Mouse (Mus musculus) hindbrain, embryonic 12.5 days (tissue): ENCODE data around the gene Mybl2. TPM values are rescaled to one million over a fixed set of nuclear protein-coding genes. Genes with fewer than 3 reads are reported as not detected.
"Not testable (repeated sequence)": the region's sequence is repeated elsewhere in the genome, so short reads cannot be mapped to it uniquely, and the experiment has no call there.

Experiments used
- ATAC-seq: fragments of 200-750 bp; cut with Nextera tagmentation; 2 replicates; pipeline ENCODE4 v1.8.0; 2017; ENCODE audit warnings: moderate TSS enrichment; ENCODE audit not compliant: low FRiP score
- H3K27ac ChIP-seq: fragments of 300-500 bp; sonication (generic); 2 replicates; pipeline ENCODE4 v1.5.1; 2016; ENCODE audit warnings: mild to moderate bottlenecking
- H3K27me3 ChIP-seq: fragments of 300-500 bp; sonication (generic); 2 replicates; pipeline ENCODE4 v1.6.1; 2016; ENCODE audit warnings: mild to moderate bottlenecking
- H3K36me3 ChIP-seq: fragments of 300-500 bp; sonication (generic); 2 replicates; pipeline ENCODE4 v1.6.1; 2016; ENCODE audit warnings: mild to moderate bottlenecking
- H3K4me1 ChIP-seq: fragments of 300-500 bp; sonication (generic); 2 replicates; pipeline ENCODE4 v1.6.1; 2016
- H3K4me2 ChIP-seq: fragments of 300-500 bp; sonication (generic); replicated peaks from 2 replicates; pipeline ENCODE4 v1.6.1; 2016; ENCODE audit warnings: mild to moderate bottlenecking
- H3K4me3 ChIP-seq: fragments of 300-500 bp; sonication (generic); 2 replicates; pipeline ENCODE4 v1.5.1; 2016; ENCODE audit warnings: mild to moderate bottlenecking
- H3K9ac ChIP-seq: fragments of 300-500 bp; sonication (generic); 2 replicates; pipeline ENCODE4 v1.6.1; 2016; ENCODE audit warnings: mild to moderate bottlenecking, moderate library complexity
- H3K9me3 ChIP-seq: fragments of 300-500 bp; sonication (generic); replicated peaks from 2 replicates; pipeline ENCODE4 v1.6.1; 2016; ENCODE audit warnings: mild to moderate bottlenecking
- WGBS: fragments of 180-500 bp; shearing (Covaris S2); methylation state at CpG from one replicate; pipeline ENCODE4 v1.1.7; 2016; 5-methylcytosine and 5-hydroxymethylcytosine counted together
- polyA plus RNA-seq: library from polyadenylated mRNA; unstranded; fragments of >200 nt; fragmentation: Nextera tagmentation; extraction: Ambion mirVana; gene quantifications from 2 replicates; pipeline ENCODE4 v1.2.1, GENCODE M21; 2016

Gene Mybl2
- polyA plus RNA-seq, 1 experiment from 2014 or later = 23.3 TPM

DNA sequence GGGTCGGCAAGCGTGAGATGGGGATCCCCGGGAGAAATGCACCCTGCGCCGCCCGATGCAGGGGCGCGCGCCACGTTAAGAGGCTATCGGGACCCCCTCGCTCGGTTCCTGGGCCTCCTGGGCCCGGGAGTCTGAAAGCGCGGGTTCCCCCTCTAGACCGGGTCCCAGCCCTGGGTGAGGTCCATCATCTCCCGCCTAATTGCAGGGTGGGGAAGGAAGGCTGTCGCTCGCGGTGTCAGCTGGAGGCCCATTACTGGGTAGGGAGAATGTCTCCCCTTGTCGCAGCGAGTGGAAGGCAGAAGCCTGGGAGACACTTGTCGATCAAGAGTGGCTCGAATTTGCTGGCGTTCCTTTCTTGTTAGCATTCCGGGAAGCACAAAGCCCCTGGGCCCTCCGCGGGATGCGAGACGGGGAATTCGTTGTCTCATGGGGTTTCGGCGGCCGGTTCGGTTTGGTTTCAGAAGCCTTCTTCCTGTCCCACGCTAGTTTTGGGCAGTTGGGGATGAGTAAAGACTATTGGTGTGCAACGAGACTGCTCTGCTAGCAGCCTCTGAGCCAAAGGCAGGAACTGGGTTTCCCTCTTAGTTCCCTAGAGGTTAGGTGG, 506 bp downstream of the Mybl2 start:
- ATAC-seq = peak; percentile 23
- peak overlapping the region; percentile 99 for H3K4me2 ChIP-seq
- peak overlapping the region; percentile 68 for H3K4me3 ChIP-seq
- H3K36me3 ChIP-seq = no peaks in the 10 kb centered on the region
- WGBS = under 1% methylated on average over 37 of the region's 38 CpGs
- no peaks in the 10 kb centered on the region for H3K9me3 ChIP-seq
- H3K4me1 ChIP-seq = peaks cover 17% of the 10 kb centered on the region
- peak overlapping the region; percentile 67 for H3K9ac ChIP-seq
- no peak overlapping the region for H3K27ac ChIP-seq
- H3K27me3 ChIP-seq = no peaks in the 10 kb centered on the region; the same call in 1 of the 2 replicates

DNA sequence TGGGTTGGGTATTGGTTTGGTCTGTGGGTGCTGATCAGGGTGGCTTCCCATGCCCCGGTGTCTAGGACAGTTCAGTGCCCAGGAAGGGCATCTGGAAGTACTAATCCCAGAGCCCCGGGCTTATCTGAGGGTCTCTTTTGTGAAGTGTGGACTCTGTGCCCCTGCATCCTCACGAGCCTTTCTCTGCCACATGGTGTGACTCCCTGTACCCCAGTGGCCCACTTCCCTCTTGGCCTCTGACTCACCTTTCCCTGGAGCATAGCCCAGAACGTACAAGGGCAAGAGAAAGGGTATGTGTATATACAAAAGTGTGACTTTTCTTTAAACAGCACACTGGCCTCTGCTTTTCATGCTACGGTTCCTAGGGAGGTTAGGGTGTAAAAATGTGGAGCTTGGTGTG, 1.2 kb downstream of the Mybl2 start:
- Histone ChIP-seq H3K27me3 (no peaks in the 10 kb centered on the region; the same call in 1 of the 2 replicates), H3K9ac (peak overlapping the region; percentile 67), H3K27ac (no peak overlapping the region), H3K4me3 (peak overlapping the region; percentile 68), H3K9me3 (no peaks in the 10 kb centered on the region), H3K4me1 (peaks cover 17% of the 10 kb centered on the region), H3K36me3 (no peaks in the 10 kb centered on the region), H3K4me2 (peak overlapping the region; percentile 99)
- no peak for ATAC-seq
- 41% methylated on average over 5 of the region's 5 CpGs for WGBS

DNA sequence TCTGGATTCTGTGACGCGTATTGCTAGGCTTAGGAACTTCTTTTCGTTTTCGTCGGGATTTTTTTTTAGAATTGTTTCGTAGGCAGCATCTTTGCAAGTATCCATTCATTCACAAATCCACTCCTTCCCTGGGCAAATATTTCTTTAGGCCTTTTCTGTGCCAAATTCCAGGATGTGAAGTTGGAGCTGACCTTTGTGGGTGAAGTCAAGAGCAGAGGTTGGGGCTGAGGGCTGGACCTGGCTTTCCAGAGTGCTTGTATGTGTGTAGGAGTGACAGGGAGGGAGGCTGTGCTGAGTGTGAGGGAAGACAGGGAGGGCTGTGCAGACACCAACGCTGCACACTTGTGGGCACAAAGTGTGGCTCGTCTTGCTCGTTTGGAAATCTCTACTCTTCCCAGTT, 2.1 kb downstream of the Mybl2 start:
- Histone ChIP-seq H3K9ac (no peak overlapping the region), H3K9me3 (no peaks in the 10 kb centered on the region), H3K36me3 (no peaks in the 10 kb centered on the region), H3K4me2 (no peak overlapping the region), H3K27me3 (no peaks in the 10 kb centered on the region; the same call in 1 of the 2 replicates), H3K27ac (no peak overlapping the region), H3K4me1 (peaks cover 17% of the 10 kb centered on the region), H3K4me3 (no peak overlapping the region)
- ATAC-seq = no peak
- 93% methylated on average over 9 of the region's 9 CpGs for WGBS

DNA sequence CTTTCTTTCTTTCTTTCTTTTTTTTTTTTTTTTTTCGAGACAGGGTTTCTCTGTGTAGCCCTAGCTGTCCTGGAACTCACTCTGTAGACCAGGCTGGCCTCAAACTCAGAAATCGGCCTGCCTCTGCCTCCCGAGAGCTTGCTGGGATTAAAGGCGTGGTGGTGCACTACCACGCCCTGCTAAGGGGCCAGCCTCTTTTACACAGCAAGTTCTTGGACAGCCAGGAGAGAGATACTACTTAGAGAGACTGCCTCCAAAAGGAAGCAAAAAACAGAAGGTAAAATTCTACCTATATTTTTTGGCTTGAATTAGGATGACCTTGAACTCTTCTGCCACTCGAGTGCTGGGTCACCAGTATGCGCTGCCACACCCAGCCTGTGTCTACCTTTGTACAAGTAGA, 4.5 kb downstream of the Mybl2 start:
- not testable (repeated sequence) for H3K9me3 ChIP-seq, H3K4me2 ChIP-seq, H3K27ac ChIP-seq, H3K27me3 ChIP-seq, ATAC-seq, H3K4me3 ChIP-seq, H3K9ac ChIP-seq, H3K36me3 ChIP-seq
- H3K4me1 ChIP-seq = peaks cover 14% of the 10 kb centered on the region
- WGBS = 88% methylated on average over 7 of the region's 7 CpGs

DNA sequence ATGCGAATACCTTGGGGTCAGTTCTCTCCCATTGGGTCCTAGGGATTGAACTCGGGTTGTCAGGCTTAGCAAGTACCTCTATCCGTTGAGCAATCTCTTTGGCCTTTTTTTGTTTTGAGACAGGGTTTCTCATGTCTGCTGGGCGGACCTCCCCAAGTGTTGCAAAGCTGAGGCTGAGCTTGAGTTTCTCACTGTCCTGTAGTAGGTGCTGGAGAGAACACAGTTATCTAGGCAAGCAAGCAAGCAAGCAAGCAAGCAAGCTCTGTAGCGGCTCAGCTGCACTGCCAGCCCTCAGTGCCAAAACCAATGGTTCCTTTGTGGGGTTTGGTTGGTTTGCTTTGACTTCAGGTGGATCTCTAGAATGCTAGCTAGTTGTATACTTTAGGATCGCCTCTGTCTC, 6.1 kb downstream of the Mybl2 start:
- Histone ChIP-seq H3K4me3 (no peak overlapping the region), H3K4me1 (peaks cover 3% of the 10 kb centered on the region), H3K9me3 (no peaks in the 10 kb centered on the region), H3K27me3 (no peaks in the 10 kb centered on the region; the same call in 1 of the 2 replicates), H3K36me3 (0 out of 2 replicates have a peak, but pooled peaks cover 10% of the 10 kb centered on the region), H3K4me2 (no peak overlapping the region), H3K27ac (no peak overlapping the region), H3K9ac (no peak overlapping the region)
- 89% methylated on average over 6 of the region's 6 CpGs for WGBS
- no peak for ATAC-seq

DNA sequence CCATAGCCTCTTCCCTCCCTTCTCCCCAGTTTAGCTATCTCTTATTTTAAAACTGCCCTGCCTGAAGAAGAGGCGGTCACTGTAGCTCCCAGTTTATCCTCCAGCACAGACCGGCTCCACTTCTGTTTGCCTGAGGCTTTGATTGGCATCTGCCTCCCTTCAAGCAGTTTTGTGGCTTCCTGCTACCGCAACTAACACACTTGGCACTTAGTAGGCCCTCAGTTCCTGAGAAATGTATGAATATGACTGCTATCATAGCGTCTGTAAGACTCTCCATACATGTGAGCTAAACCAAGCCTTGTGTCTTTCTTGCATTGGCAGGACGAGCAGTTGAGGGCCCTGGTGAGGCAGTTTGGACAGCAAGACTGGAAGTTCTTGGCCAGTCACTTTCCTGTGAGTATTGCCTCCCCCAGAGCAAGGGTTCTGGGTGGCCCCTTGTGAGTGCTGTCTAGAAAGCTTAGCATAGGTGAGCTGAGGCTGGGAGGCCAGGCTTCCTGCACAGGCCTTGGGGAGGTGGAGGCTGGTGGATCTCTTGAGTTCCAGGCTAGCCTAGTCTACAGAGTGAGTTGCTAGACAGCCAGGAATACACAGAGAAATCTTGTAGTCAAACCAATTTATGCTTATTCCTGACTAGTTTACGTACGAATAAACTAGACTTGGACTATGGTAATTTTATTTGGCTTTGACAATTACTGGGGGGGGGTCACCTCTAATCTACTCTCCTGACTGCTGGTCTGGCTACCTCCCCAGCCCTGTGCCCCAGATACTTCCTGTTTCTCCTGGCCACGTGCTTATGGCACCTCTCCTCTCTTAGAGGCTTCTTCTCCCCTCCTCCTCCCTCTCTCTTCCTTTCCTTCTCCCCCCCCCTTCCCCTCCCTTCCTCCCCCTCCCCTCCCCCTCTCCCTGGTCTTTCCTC, 7.0 kb downstream of the Mybl2 start:
- WGBS = 87% methylated on average over 8 of the region's 8 CpGs
- no peaks in the 10 kb centered on the region for H3K27me3 ChIP-seq
- no peak overlapping the region for H3K27ac ChIP-seq
- H3K4me2 ChIP-seq = no peak overlapping the region
- no peak for ATAC-seq
- no peaks in the 10 kb centered on the region for H3K9me3 ChIP-seq
- H3K9ac ChIP-seq = no peak overlapping the region
- H3K36me3 ChIP-seq = peaks cover 10% of the 10 kb centered on the region; the same call in 1 of the 2 replicates
- no peak overlapping the region for H3K4me3 ChIP-seq
- H3K4me1 ChIP-seq = no peaks in the 10 kb centered on the region

DNA sequence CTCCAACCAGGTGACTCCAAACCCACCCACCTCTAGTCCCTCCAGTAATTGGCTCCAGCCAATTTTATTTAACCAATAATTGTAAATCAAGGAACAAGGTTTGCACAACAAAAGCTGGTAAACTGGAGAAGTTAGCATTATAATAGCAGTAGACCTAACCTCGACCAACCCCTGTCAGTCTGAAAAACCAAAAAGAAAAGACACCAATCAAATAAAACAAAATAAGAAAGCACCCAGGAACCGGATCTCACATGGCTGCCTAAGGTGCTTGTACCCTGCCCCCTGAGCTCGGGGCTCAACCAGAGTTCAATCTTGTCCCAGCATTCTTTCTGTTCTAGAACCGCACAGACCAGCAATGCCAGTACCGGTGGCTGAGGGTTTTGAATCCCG, 7.6 kb downstream of the Mybl2 start:
- no peak for ATAC-seq
- H3K27ac ChIP-seq = no peak overlapping the region
- no peak overlapping the region for H3K4me2 ChIP-seq
- H3K4me3 ChIP-seq = no peak overlapping the region
- H3K9ac ChIP-seq = no peak overlapping the region
- H3K36me3 ChIP-seq = peaks cover 10% of the 10 kb centered on the region; the same call in 1 of the 2 replicates
- H3K27me3 ChIP-seq = no peaks in the 10 kb centered on the region
- H3K9me3 ChIP-seq = no peaks in the 10 kb centered on the region
- H3K4me1 ChIP-seq = no peaks in the 10 kb centered on the region
- 70% methylated on average over 6 of the region's 6 CpGs for WGBS

DNA sequence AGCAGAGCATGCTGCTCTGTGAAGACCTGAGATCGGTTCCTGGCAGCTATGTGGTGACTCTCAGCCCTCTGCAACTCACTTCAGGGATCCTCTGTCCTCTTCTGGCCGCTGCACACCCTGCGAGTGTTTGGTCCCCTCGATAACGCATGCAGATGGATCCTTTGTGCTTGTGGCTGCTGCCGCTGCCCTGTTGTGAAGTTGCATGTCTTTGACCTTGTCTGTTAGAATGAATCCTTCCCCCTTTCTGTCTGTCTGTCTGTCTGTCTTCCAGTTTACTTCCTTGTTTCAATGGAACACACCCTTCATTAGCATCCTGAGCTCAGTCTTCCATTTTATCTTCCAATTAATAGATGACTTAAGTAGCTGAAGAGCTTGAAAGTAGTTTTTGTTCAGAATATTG, 11.8 kb downstream of the Mybl2 start:
- ATAC-seq = no peak

DNA sequence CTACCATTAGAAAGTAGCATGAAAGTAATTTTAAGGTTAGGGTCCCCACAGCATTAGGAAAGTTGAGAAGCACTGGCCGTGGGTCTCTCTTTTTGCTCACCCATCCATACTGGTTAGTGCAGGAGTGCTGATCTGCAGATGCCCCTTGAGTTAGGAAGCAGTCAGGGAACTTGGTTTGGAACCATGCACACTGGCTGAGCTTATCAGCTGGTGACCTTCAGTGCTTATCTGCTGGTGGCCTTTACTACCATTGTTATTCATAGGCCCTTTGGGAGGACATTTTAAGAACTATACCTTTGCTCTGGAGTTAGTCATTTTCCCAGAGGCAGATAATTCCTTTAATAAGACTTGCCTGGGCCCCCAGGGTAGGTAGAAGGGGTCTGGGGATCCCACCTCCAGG, 12.7 kb downstream of the Mybl2 start:
- Histone ChIP-seq H3K27me3 (no peaks in the 10 kb centered on the region), H3K27ac (no peak overlapping the region), H3K9me3 (no peaks in the 10 kb centered on the region), H3K4me1 (no peaks in the 10 kb centered on the region), H3K36me3 (peaks cover 18% of the 10 kb centered on the region), H3K9ac (no peak overlapping the region), H3K4me2 (no peak overlapping the region), H3K4me3 (no peak overlapping the region)
- WGBS = 83% methylated on average over 1 of the region's 1 CpGs
- no peak for ATAC-seq

More for the DNA sequence above, 11.8 kb downstream of the Mybl2 start:
- Histone ChIP-seq H3K4me2 (no peak overlapping the region), H3K27me3 (no peaks in the 10 kb centered on the region), H3K9ac (no peak overlapping the region), H3K9me3 (no peaks in the 10 kb centered on the region), H3K27ac (no peak overlapping the region), H3K4me1 (no peaks in the 10 kb centered on the region), H3K4me3 (no peak overlapping the region), H3K36me3 (peaks cover 18% of the 10 kb centered on the region)
- 86% methylated on average over 6 of the region's 6 CpGs for WGBS

DNA sequence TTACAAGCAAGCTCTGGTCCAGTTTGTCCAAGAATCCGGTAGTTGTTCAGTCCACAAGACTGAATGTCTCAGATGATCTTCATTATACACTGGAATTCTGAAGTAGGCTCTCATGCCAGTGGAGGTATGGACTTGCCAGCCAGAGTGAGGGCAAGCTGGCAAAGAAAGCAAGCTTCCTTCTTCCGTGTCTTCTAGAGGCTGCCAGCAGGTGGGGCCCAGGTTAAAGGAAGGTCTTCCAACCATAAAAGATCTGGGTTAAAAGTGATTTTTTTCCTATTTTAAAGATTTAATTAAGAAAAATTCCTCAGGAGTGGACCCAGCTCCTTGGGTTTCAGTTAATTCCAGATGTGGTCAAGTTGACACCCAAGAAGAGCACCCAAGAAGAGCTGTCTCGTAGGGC, 15.7 kb downstream of the Mybl2 start:
- no peak overlapping the region for H3K27ac ChIP-seq
- peaks cover 30% of the 10 kb centered on the region for H3K36me3 ChIP-seq
- ATAC-seq = no peak
- H3K4me2 ChIP-seq = no peak overlapping the region
- H3K9me3 ChIP-seq = no peaks in the 10 kb centered on the region
- H3K27me3 ChIP-seq = no peaks in the 10 kb centered on the region
- H3K4me1 ChIP-seq = no peaks in the 10 kb centered on the region
- 90% methylated on average over 3 of the region's 3 CpGs for WGBS
- H3K9ac ChIP-seq = no peak overlapping the region
- no peak overlapping the region for H3K4me3 ChIP-seq

DNA sequence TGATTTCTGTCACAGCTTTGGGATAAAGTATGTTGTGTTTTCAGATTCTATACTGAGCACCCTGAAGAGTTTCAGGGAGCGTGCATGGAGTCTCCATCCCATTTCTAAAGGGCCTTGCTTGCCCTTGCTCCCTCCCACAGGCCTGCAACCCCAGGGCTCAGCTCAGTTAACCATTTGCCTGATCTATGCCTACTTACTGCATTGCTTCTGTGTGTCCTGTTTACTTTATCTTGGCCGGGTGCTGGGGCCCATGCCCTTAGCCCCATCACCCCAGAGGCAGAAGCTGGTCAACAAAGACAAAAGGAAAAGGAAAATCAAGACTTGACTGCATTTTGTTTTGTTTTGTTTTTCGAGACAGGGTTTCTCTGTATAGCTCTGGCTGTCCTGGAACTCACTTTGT, 17.1 kb downstream of the Mybl2 start:
- WGBS = 82% methylated on average over 3 of the region's 3 CpGs
- H3K27me3 ChIP-seq = no peaks in the 10 kb centered on the region
- H3K9ac ChIP-seq = no peak overlapping the region
- ATAC-seq = no peak
- no peak overlapping the region for H3K4me3 ChIP-seq
- no peaks in the 10 kb centered on the region for H3K9me3 ChIP-seq
- no peak overlapping the region for H3K4me2 ChIP-seq
- peaks cover 30% of the 10 kb centered on the region for H3K36me3 ChIP-seq
- H3K4me1 ChIP-seq = no peaks in the 10 kb centered on the region
- H3K27ac ChIP-seq = no peak overlapping the region

DNA sequence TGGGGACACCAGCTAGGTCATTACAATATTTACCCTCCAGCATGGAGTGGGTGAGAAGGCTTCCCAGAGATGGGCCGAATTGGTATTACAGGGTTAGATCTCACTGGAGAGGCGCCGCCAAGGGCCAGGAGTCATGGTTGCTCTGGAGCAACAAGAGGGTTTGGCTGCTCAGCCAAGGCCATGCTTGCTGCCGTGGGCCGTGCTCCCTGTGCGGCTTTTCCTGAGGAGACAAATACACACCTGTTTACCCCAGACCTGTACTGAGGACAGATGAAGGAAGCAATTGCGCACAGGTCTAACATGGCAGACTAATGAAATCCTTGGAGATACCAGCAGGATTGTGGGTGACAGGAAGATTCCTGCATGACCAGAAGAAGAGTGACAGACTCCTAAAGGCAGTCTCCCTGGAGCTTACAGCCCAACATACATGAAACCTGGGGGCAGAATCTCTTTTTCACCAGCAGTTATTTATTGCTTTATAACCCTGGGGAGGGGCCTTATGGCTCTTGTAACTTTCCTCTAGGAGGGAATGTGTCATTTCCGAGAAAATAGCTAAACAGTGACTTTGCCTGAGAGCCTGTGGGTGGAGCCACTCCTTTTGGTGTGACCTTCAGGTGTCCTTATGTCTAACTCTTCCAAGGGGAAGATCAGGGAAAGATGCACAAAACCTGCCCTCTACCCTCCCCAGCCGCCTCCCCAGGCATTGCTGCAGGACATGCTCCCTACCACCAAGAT, 18.7 kb downstream of the Mybl2 start:
- Histone ChIP-seq H3K27ac (no peak overlapping the region), H3K4me1 (no peaks in the 10 kb centered on the region), H3K9ac (no peak overlapping the region), H3K27me3 (no peaks in the 10 kb centered on the region), H3K36me3 (peaks cover 26% of the 10 kb centered on the region), H3K9me3 (no peaks in the 10 kb centered on the region), H3K4me2 (no peak overlapping the region), H3K4me3 (no peak overlapping the region)
- no peak for ATAC-seq
- 91% methylated on average over 9 of the region's 9 CpGs for WGBS
